Mouse (Mus musculus) intestine, postnatal 0 days (tissue): ENCODE results near the gene Tmem239. TPM values are rescaled to one million over a fixed set of nuclear protein-coding genes. Genes with fewer than 3 reads are reported as not detected.
"Not testable (repeated sequence)": the region's sequence is repeated elsewhere in the genome, so short reads cannot be mapped to it uniquely, and the experiment has no call there.

Source experiments
- ATAC-seq: fragments of 200-750 bp; cut with Nextera tagmentation; 2 replicates; pipeline ENCODE4 v1.8.0; 2017; ENCODE audit warnings: mild to moderate bottlenecking, moderate TSS enrichment, moderate library complexity
- H3K27ac ChIP-seq: fragments of 300-500 bp; sonication (generic); 2 replicates; pipeline ENCODE4 v1.5.1; 2014; ENCODE audit warnings: mild to moderate bottlenecking, low read depth, low read length, moderate library complexity
- H3K27me3 ChIP-seq: fragments of 300-500 bp; sonication (generic); replicated peaks from 2 replicates; pipeline ENCODE4 v1.6.1; 2014; ENCODE audit warnings: low read length, mixed read lengths; ENCODE audit not compliant: control insufficient read depth, insufficient read depth
- H3K36me3 ChIP-seq: fragments of 300-500 bp; sonication (generic); 2 replicates; pipeline ENCODE4 v1.6.1; 2014; ENCODE audit warnings: mild to moderate bottlenecking, moderate library complexity; ENCODE audit not compliant: control insufficient read depth, insufficient read depth
- H3K4me1 ChIP-seq: fragments of 300-500 bp; sonication (generic); replicated peaks from 2 replicates; pipeline ENCODE4 v1.6.1; 2014; ENCODE audit warnings: antibody characterized with exemption, low read length, mixed read lengths; ENCODE audit not compliant: control insufficient read depth, insufficient read depth
- H3K4me2 ChIP-seq: fragments of 300-500 bp; sonication (generic); replicated peaks from 2 replicates; pipeline ENCODE4 v1.6.1; 2014; ENCODE audit warnings: low read depth, mild to moderate bottlenecking, moderate library complexity
- H3K4me3 ChIP-seq: fragments of 300-500 bp; sonication (generic); 2 replicates; pipeline ENCODE4 v1.5.1; 2014; ENCODE audit warnings: low read depth, low read length
- H3K9ac ChIP-seq: fragments of 300-500 bp; sonication (generic); 2 replicates; pipeline ENCODE4 v1.6.1; 2014; ENCODE audit warnings: mild to moderate bottlenecking, low read depth, low read length
- H3K9me3 ChIP-seq: fragments of 300-500 bp; sonication (generic); 2 replicates; pipeline ENCODE4 v1.6.1; 2016; ENCODE audit warnings: mixed run types; ENCODE audit not compliant: control insufficient read depth
- CTCF ChIP-seq: sonication (generic); IDR thresholded peaks from 2 replicates; pipeline ENCODE4 v1.5.1; 2016; ENCODE audit warnings: low read depth, mild to moderate bottlenecking, control low read depth, antibody characterized with exemption, moderate library complexity
- WGBS: fragments of 180-500 bp; shearing (Covaris S2); extraction: QIAGEN DNeasy Blood & Tissue Kit; methylation state at CpG from one replicate; pipeline ENCODE4 v1.1.7; 2014; 5-methylcytosine and 5-hydroxymethylcytosine counted together
- polyA plus RNA-seq: library from polyadenylated mRNA; unstranded; fragments of >200 nt; fragmentation: Nextera tagmentation; extraction: Ambion mirVana; gene quantifications from 2 replicates; pipeline ENCODE4 v1.2.1, GENCODE M21; 2015

The Tmem239 gene
- polyA plus RNA-seq: not detected in 2 replicates

DNA sequence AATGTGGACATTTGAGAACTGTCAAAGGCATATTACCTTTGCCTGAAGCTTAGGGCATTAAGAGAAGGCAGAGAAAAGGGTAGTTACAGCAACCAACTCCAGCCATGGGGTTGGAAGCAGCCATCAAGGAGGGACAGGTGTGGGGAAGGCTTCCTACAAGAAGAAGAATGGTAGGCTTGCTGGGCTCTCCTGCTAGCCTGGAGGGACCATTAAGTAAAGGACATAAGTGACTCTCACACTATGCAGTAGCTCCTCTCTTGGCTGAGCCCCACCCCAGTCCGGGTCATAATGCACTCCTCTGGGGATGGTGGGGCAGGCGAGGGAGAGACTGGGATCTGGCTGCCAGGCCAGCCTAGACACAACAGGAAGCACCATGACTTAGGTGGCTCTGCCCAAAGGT, at the start of gene Tmem239:
TSS of gene Tmem239 (plus strand) at position 301 of the 400 bp plus-strand sequence.
- no peak within 1 kb of the TSS for H3K27ac ChIP-seq
- H3K36me3 ChIP-seq: no peaks in the 10 kb centered on the region
- H3K27me3 ChIP-seq: no peaks in the 10 kb centered on the region
- H3K9me3 ChIP-seq: no peaks in the 10 kb centered on the region
- no peak within 1 kb of the TSS for H3K4me2 ChIP-seq
- WGBS: 72% methylated on average over 2 of the region's 2 CpGs
- no peak for ATAC-seq
- no peak within 1 kb of the TSS for H3K4me3 ChIP-seq
- TF ChIP-seq CTCF: no peak
- no peak within 1 kb of the TSS for H3K9ac ChIP-seq
- no peaks in the 10 kb centered on the region for H3K4me1 ChIP-seq

DNA sequence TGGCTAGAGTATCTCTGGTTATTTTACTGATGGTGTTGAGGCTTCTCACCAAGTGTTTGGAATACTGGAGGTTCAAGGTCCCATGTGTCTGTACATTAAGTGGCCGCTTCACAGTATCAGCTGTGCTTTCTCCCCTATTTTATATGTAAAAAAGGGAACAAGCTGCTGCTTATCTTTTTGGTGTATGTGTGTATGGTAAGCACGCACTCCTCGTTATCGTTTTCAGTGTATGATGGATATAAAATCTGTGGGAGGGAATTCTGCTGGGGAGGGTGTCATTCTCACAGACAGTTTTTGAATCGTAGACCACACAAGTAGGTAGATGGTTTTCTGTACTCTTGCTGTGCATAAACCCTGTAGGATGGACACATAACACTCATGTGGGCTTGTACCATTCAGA, 48.7 kb upstream of the Tmem239 start:
- 92% methylated on average over 5 of the region's 5 CpGs for WGBS
- no peak for ATAC-seq
- Histone ChIP-seq H3K27me3 (peaks cover 10% of the 10 kb centered on the region; the same call in 1 of the 2 replicates), H3K9ac (no peak overlapping the region), H3K4me2 (no peak overlapping the region), H3K36me3 (no peaks in the 10 kb centered on the region), H3K4me1 (no peaks in the 10 kb centered on the region), H3K4me3 (no peak overlapping the region), H3K9me3 (no peaks in the 10 kb centered on the region), H3K27ac (no peak overlapping the region)
- no peak for TF ChIP-seq CTCF

DNA sequence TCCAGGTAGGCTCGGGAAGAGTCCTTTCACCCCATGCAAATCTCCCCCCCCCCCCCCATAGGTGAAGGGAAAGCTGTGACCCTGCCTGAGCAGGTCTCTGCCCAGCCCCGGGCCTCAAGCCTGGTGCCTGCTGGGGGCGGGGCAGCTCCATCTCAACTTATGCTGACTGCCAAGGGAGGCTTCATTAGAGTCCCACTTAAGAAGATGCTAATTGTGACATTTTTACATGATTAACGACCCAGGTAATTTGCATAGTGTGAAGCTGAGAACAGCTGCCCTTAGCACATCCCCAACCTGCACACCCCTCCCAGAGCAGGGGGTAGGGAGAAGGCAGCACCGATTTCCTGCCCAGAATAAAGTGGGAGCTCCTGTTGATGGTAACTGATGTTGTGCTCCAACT, 47.4 kb upstream of the Tmem239 start:
- Histone ChIP-seq H3K4me3 (no peak overlapping the region), H3K9me3 (no peaks in the 10 kb centered on the region), H3K9ac (no peak overlapping the region), H3K4me1 (no peaks in the 10 kb centered on the region), H3K27ac (no peak overlapping the region), H3K27me3 (peaks cover 11% of the 10 kb centered on the region; the same call in 1 of the 2 replicates), H3K4me2 (no peak overlapping the region), H3K36me3 (no peaks in the 10 kb centered on the region)
- ATAC-seq: no peak
- 24% methylated on average over 5 of the region's 5 CpGs for WGBS
- TF ChIP-seq CTCF: no peak

DNA sequence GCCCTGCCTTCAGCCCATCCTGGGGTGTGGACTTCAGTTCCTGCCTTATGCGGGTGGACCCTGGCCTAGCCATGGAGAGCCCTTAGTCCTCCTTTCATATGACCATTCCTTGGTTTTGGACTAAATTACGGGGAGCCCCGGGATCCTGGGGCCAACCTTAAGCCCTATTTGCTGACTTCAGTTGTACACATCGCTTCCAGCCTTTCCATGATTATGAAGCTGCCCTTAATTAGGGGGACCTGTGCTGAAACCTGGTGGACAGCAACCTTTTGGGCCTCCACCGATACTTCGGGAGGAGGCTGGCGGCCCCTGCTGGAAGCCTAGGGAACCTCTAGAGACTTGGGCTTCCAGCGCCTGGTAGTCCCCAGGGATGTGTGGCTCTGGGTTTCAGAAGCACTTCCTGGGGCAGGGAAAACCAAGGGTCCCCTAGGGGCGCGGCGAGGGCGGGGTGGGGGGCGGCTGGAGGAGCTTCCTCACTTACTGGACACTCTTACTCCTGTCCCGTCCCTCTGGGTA, 43.7 kb upstream of the Tmem239 start:
- WGBS: 12% methylated on average over 14 of the region's 14 CpGs
- Histone ChIP-seq H3K9me3 (no peaks in the 10 kb centered on the region), H3K4me3 (no peak overlapping the region), H3K4me1 (no peaks in the 10 kb centered on the region), H3K27me3 (peaks cover 11% of the 10 kb centered on the region; the same call in 1 of the 2 replicates), H3K4me2 (no peak overlapping the region), H3K27ac (no peak overlapping the region), H3K36me3 (no peaks in the 10 kb centered on the region), H3K9ac (no peak overlapping the region)
- ATAC-seq: no peak
- TF ChIP-seq CTCF: peak; percentile 80

DNA sequence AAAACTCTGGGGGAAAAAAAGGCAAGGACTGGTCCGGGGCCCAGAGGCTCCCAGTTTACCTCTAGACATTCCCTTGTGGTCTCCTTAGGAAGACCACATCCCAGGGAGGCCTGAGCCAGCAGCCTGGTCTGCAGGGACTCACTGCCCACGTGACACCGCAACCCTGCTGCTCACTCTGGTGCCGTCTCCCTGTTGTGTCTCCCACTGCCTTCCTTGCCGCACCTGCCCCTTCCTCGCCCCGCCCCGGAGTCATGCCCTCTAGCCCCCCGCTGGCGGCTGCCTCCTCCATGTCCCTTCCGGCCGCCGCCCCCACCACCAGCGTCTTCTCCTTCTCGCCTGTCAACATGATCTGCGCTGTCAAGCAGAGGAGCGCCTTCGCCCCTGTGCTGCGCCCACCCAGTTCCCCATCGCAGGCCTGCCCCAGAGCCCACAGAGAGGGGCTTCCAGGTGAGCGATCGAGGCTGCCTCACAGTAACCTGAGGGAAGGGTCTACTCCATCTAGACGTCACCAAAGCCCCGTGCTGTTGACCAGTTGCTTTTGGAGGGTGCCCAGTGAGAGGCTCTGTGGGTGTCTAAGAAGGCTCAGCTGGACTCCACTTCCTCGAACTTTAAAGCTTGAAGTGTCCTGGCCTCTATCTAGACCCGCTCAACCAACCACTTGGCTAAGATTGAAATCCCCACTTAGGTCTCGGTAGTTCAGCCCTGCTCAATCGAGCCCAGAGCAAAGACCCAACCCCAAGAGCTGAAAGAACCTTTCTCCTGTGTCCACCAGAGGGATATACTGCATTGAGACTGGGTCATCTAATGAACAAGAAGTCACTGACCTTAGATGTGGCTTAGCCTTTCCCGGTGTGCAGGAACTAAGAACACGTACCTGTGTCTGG, 40.8 kb upstream of the Tmem239 start:
- H3K9me3 ChIP-seq: no peaks in the 10 kb centered on the region
- H3K9ac ChIP-seq: no peak overlapping the region
- no peaks in the 10 kb centered on the region for H3K36me3 ChIP-seq
- TF ChIP-seq CTCF: peak; percentile 42; the same call in 1 of the 2 replicates
- no peak overlapping the region; the same call in 1 of the 2 replicates for H3K4me3 ChIP-seq
- peaks cover 11% of the 10 kb centered on the region; the same call in 1 of the 2 replicates for H3K27me3 ChIP-seq
- no peaks in the 10 kb centered on the region for H3K4me1 ChIP-seq
- WGBS: 26% methylated on average over 30 of the region's 30 CpGs
- no peak for ATAC-seq
- no peak overlapping the region for H3K27ac ChIP-seq
- peak overlapping the region; percentile 51 for H3K4me2 ChIP-seq

DNA sequence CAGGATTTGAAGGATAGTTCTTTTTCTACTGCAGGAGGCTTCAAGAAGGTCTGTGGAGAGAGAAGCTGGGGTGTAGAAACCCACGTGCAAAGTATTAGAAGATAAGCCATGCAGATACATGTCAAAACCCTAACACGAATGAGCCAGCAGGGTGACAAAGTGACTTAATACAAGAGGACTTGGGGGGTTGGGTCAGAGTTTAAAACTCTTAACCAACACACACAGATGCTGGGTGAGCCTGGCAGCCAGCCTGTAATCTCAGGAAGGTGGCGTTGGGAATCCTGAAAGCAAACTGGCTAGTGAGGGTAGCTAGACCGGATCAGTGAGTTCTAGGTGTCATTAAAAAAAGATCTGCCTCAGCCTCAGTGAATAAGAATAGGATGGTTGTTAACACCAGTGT, 38.9 kb upstream of the Tmem239 start:
- H3K4me2 ChIP-seq: no peak overlapping the region
- H3K27ac ChIP-seq: no peak overlapping the region
- WGBS: 53% methylated on average over 4 of the region's 4 CpGs
- peaks cover 3% of the 10 kb centered on the region; the same call in 1 of the 2 replicates for H3K27me3 ChIP-seq
- ATAC-seq: no peak
- H3K4me3 ChIP-seq: no peak overlapping the region
- no peaks in the 10 kb centered on the region for H3K9me3 ChIP-seq
- H3K9ac ChIP-seq: no peak overlapping the region
- no peaks in the 10 kb centered on the region for H3K4me1 ChIP-seq
- no peak for TF ChIP-seq CTCF
- H3K36me3 ChIP-seq: no peaks in the 10 kb centered on the region

DNA sequence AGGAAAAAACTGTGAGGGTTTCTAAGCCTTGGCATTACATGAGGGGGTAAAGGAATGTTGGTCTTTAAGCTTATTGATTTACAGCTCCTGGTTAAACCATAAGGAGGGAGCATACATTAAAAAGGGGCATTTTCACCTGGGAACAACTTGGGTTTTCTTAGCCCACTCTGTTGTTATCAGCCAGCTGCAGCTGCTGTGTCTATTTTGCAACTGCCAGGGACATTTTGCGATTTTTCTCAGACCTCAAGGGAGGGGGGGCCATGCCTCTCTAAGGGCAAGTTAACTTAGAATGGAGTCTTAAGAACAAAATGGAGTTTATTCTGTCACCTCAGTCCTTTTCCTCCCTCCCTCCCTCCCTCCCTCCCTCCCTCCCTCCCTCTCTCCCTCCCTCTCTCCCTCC, 33.3 kb upstream of the Tmem239 start:
- H3K9me3 ChIP-seq, H3K36me3 ChIP-seq, H3K27me3 ChIP-seq, H3K4me1 ChIP-seq, H3K27ac ChIP-seq, H3K4me2 ChIP-seq, H3K9ac ChIP-seq, H3K4me3 ChIP-seq, ATAC-seq: not testable (repeated sequence)
- 15% methylated on average over 1 of the region's 1 CpGs for WGBS
